Mouse (Mus musculus): Measurements from ENCODE around the gene Syt17.

Syt17 gene

DNA sequence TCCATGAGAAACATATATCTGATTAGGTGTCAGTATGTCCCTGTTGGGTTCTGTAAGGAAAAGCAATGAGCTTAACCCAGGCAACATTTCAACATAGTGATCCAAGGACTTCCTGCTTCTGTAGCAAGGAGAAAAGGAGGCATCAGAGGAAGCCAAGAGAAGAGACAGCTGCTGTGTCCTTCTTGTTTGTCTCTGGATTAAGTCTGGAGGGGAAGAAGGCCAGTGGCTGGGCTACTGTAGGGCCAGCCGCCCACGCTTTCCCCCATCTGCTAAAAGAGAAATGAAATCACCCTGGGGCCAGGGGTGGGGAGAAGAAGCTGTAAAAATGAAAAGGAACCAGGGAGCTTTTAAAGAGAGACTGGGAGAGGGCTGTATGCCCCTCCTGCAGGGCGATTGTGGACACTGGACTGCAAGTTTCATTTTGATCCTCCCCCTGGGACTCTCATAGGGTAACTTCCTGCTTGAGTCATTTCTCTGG is 30.9 kb upstream of the Syt17 start:
- H3K27me3 ChIP-seq (ENCODE audit: control insufficient read depth, insufficient read depth, low read length, poor library complexity, severe bottlenecking): no peaks in the 10 kb centered on the region
- no peak for DNase-seq (ENCODE audit: low read depth, low spot score)
- no peaks in the 10 kb centered on the region for H3K36me3 ChIP-seq (ENCODE audit: control insufficient read depth, insufficient read depth, low read length, poor library complexity, severe bottlenecking)

DNA sequence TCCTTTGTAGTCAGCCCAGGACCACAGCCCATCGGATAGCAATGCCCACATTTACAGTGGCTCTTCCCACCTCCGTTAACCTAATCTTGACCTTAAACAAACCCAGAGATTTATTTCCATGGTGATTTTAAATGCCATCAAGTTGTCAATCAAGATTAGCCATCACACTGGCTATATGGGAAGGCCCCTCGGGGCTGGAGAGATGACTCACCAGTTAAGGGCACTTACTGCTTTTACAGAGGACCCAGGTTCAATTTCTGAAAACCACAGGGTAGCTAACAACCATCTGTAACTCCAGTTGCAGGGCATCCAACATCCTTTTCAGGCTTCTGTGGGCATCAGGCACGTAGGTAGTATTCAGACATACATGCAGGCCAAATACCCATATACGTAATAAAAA is 28.4 kb upstream of the Syt17 start:
- no peaks in the 10 kb centered on the region for H3K36me3 ChIP-seq (ENCODE audit: control insufficient read depth, insufficient read depth, low read length, poor library complexity, severe bottlenecking)
- H3K27me3 ChIP-seq (ENCODE audit: control insufficient read depth, insufficient read depth, low read length, poor library complexity, severe bottlenecking): no peaks in the 10 kb centered on the region
- DNase-seq (ENCODE audit: low read depth, low spot score): no peak

DNA sequence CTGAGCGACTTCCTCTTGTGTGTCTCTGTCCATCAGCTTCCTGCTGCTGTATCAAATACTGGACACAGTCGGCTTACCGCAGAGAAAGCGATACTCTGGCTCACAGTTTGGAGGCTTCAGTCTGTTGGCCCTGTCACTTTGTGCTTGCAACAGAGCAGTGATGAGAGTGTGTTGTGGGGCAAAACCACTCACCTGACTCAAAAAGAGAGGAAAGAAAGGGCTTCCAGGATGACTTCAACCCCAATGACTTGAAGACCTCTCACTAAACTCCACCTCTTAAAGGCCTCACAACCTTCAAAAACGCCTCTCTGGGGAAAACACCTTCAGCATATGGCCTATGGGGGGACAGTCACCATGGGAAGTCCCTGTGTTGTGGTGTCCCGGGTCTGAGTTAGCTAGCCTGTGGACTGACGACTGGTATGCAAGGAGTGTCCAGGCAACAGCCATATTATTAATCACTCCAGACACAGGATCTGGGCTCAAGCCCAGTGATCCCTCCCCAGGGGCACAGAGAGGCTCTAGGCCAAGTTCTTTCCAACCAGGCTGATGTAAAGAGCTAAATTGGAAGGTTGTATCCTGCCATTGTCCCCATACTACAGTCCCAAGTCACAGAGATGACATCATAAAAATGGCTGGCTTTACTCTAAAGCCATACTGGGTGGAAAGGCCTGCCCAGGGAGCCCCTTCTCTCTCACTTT is 27.1 kb upstream of the Syt17 start:
- Histone ChIP-seq H3K36me3 (ENCODE audit: control insufficient read depth, insufficient read depth, low read length, poor library complexity, severe bottlenecking) (no peaks in the 10 kb centered on the region), H3K27me3 (ENCODE audit: control insufficient read depth, insufficient read depth, low read length, poor library complexity, severe bottlenecking) (no peaks in the 10 kb centered on the region)
- DNase-seq (ENCODE audit: low read depth, low spot score): no peak

DNA sequence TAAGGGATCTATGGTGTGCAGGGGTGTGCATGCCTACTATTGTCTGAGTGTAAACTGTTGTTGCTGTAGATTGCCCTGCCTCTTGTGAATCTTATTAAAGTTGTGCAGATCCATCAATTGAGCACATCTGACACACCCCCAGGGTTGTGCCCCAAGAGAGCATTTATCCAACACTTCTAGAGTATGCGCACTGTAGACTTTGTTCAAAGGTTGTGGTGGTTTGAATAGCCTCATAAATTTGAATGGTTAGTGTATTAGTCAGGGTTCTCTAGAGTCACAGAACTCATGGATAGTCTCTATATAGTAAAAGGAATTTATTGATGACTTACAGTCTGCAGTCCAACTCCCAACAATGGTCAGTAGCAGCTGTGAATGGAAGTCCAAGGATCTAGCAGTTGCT is 24.9 kb upstream of the Syt17 start:
- Histone ChIP-seq H3K36me3 (ENCODE audit: control insufficient read depth, insufficient read depth, low read length, poor library complexity, severe bottlenecking) (no peaks in the 10 kb centered on the region), H3K27me3 (ENCODE audit: control insufficient read depth, insufficient read depth, low read length, poor library complexity, severe bottlenecking) (no peaks in the 10 kb centered on the region)
- DNase-seq (ENCODE audit: low read depth, low spot score): no peak

DNA sequence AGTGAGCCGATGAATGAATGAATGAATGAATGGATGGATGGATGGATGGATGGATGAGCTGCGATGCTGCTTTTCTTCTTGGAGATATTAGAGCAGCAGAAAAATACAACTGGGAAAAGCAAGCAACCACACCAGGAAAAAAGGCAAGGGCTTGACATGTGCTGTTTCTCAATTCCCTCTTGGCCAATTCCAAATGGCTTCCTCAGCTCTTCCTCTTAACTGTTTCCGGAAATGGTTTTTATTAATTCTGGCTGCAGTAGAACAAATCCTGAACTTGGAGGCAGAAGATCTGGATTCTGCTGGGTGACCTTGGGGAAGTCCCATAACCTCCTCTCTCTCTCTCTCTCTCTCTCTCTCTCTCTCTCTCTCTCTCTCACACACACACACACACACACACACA is 20.0 kb upstream of the Syt17 start:
- H3K36me3 ChIP-seq (ENCODE audit: control insufficient read depth, insufficient read depth, low read length, poor library complexity, severe bottlenecking): no peaks in the 10 kb centered on the region
- no peaks in the 10 kb centered on the region for H3K27me3 ChIP-seq (ENCODE audit: control insufficient read depth, insufficient read depth, low read length, poor library complexity, severe bottlenecking)

DNA sequence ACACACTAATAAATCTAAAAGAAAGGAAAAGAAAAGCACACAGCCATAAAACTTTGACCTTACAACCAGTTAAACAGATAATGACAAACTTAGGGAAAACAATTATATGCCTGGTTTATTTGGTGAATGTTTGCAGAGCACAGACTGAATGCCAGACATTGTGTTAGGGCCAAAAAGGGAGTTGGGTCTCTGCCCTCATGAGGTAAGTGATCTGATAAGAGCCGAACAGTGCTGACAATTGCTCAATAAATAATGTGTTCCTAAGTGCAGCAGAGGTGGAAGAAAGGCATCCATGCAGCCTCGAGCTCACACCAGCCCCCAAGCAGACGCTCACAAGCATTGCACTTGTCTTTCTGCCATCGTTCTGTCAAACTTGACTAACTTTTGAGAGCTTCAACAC is 16.4 kb upstream of the Syt17 start:
- no peak for DNase-seq (ENCODE audit: low read depth, low spot score)

More for the DNA sequence above, 20.0 kb upstream of the Syt17 start:
- no peak for DNase-seq (ENCODE audit: low read depth, low spot score)

DNA sequence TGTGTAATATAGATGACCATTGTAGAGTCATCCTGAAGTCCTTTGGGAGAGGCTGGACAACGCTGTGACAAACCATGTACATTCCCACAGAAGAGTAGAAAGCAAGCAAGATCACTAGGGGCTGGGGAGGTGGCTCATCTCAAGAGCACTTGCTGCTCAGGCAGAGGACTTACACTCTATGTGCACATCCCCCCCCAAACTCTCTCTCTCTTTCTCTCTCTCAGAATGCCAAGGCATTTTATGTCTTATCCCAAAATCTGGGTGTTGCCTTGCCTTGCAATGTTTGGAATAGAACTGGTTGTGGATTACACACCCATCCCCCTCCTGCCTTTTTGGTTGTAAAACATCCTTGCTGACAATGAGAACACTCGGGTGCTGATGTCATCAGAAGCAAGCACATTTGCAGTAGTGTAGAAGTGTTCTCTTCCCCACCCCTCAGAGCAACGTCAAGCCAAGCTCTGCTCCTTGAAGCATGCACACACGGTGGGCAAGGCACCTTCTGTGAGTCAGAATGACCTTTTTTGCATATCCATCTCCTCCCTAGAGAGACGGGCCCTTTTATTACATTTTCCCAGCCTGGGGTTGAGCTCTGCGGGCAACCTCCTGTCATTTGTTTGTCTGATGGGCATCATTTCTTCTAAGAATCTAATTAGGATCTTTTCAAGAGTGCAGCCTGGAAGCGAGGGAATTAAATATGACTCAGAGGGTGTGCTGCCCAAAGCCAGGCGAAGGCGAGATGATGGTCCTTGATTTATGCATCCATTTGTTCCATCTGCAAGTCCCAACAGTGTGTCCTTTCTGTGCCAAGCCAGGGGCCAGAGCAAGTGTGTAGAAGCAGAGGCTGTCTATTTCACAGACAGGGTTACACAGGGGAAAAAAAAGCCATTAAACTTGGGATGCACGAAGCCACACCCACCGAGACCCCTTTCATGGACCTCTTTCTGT is 15.1 kb upstream of the Syt17 start:
- Histone ChIP-seq H3K36me3 (ENCODE audit: control insufficient read depth, insufficient read depth, low read length, poor library complexity, severe bottlenecking) (no peaks in the 10 kb centered on the region), H3K27me3 (ENCODE audit: control insufficient read depth, insufficient read depth, low read length, poor library complexity, severe bottlenecking) (no peaks in the 10 kb centered on the region)
- DNase-seq (ENCODE audit: low read depth, low spot score): no peak

More for the DNA sequence above, 16.4 kb upstream of the Syt17 start:
- H3K36me3 ChIP-seq (ENCODE audit: control insufficient read depth, insufficient read depth, low read length, poor library complexity, severe bottlenecking): no peaks in the 10 kb centered on the region
- no peaks in the 10 kb centered on the region for H3K27me3 ChIP-seq (ENCODE audit: control insufficient read depth, insufficient read depth, low read length, poor library complexity, severe bottlenecking)

DNA sequence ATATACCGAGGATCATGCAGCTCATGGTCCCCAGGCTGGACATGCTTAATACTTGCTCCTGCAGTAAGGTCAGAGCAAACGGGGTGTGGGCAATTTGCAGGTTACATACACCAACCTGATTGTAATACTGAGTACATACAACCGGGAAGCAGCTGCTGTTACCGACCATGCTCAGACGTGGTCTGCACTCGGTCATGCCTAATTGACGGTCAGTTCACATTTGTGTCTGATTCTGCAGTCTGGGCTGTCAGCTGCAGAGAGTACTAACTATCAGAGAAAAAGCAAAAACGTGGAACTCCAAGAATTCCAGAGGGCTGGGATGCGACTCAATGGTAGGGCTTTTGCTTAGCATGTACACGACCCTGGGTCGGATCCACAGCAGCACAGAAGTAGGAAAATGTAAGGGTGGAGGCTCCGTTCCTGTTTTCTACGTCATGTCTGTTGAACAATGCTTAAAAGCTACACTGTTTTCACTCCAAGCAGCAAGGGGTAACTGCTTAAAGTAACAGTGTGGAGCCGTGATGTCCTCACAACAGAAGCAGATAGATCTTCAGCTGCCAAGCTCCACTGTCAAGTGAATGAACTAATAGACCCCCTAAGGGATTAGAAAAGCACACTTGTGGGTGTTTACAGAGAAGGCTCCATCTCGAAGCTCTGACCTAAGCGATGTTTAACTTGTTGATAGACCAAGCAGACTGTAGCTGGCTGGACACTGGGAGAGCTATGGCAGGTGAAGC is 13.5 kb upstream of the Syt17 start:
- no peak for DNase-seq (ENCODE audit: low read depth, low spot score)
- H3K27me3 ChIP-seq (ENCODE audit: control insufficient read depth, insufficient read depth, low read length, poor library complexity, severe bottlenecking): no peaks in the 10 kb centered on the region
- H3K36me3 ChIP-seq (ENCODE audit: control insufficient read depth, insufficient read depth, low read length, poor library complexity, severe bottlenecking): no peaks in the 10 kb centered on the region

DNA sequence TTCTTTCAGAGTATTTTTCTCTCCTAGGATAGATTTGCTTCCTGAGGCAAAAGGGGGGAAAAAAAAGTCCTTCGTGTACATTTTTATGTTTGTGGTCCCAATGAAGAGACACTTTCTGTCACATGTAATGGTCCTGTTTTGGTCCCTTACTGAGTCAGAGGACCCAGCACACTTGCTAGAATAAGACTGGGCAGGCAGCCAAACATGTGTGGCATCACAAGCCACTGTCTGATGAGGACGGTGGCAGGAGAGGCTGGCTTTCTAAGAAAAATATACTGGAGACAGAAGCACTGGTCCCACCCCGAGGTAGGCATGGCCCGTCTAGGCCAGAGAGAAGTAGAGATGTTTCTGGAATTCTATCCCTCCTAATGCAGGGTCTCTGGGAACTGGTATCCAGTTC is 5.7 kb upstream of the Syt17 start:
- H3K27me3 ChIP-seq (ENCODE audit: control insufficient read depth, insufficient read depth, low read length, poor library complexity, severe bottlenecking): no peaks in the 10 kb centered on the region; the same call in 1 of the 2 replicates
- DNase-seq (ENCODE audit: low read depth, low spot score): no peak
- H3K36me3 ChIP-seq (ENCODE audit: control insufficient read depth, insufficient read depth, low read length, poor library complexity, severe bottlenecking): no peaks in the 10 kb centered on the region

DNA sequence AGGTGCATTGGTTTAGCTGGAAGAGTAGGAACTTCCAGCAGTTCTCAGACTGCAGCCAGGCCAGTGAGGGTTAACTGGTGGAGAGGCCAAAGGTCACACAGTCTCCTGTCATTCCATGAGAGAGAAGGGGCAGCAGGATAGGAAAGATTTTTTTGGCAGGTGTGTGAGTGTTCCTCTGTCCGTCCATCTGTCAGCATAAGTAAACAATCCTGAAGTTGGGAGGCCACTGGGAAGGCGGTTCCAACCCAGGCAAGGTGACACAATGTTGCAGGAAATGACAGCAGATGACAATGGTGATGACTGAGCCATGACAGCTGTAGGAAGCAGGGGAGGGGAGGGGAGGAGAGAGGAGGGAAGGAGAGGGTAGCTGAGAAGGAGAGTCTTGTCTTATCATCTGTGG is 4.9 kb upstream of the Syt17 start:
- no peak for DNase-seq (ENCODE audit: low read depth, low spot score)
- Histone ChIP-seq H3K36me3 (ENCODE audit: control insufficient read depth, insufficient read depth, low read length, poor library complexity, severe bottlenecking) (no peaks in the 10 kb centered on the region), H3K27me3 (ENCODE audit: control insufficient read depth, insufficient read depth, low read length, poor library complexity, severe bottlenecking) (no peaks in the 10 kb centered on the region; the same call in 1 of the 2 replicates)

DNA sequence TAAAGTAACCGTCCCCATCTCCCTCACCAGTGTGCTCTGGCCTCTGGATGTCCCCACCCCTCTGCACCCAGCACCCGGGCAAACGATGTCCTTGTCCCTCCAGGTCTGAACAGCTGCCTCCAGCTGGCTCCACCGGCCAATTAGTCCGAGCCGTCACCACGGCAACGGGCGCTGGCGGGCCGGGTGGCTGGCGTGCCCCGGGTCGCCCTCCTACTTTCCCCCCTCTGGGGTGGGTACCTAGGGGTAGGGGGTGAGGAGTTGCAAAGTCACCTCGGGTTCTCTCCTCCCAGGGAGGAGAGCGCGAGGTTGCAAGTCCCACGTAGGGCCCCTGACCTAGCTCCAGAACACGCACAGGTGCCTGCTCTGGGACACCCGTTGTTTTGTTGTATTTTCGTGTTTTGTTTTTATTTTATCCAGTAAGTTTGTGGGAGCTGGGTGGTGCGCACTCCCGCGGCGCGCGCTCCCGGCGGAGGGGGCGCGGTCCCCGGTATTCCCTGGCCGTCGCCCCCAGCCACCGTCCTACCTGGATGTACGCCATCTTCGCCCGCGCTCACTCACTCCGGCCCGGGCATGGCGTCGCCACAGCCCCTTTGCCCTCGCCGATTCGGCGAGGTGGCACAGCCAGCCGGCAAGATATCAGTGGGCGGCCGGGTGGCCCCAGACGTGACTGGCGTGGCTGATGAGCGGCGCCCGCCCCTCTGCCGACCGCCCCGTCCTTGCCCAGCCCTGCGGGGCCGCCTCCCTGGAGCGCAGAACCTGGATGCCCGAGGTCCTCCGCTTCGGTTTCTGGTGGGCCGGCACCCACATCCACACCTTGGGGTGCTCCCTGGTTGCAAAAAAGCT is 510 bp downstream of the Syt17 start:
- Histone ChIP-seq H3K36me3 (ENCODE audit: control insufficient read depth, insufficient read depth, low read length, poor library complexity, severe bottlenecking) (no peaks in the 10 kb centered on the region), H3K27me3 (ENCODE audit: control insufficient read depth, insufficient read depth, low read length, poor library complexity, severe bottlenecking) (peaks cover 2% of the 10 kb centered on the region)
- DNase-seq (ENCODE audit: low read depth, low spot score): no peak

DNA sequence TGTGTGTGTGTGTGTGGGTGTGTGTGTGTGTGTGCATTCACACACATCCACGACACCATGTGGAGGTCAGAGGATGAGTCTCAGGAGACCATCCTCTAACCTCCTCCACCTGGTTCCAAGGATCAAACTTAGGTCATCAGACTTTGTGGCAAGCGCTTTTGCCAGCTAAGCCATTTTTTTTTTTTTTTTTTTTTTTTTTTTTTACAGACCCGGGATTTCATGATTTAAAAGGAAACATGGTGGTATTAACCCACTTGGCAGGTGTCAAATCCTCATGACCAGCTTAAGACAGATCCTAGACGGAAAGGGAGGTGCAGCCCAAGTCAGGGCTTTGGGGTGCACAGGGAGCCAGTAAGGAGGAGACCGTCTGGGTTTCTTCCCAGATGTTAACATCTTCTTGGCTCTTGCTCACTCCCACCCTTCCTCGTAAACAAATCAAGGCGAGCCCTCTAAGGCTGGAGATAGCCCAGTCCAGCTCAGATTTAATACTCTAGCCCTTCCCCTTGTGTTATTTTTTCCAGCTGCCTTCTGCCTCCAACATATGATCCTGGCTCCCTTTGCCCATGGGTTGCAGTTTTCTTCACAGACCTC is 4.0 kb downstream of the Syt17 start:
- DNase-seq (ENCODE audit: low read depth, low spot score): no peak
- peaks cover 2% of the 10 kb centered on the region; the same call in 1 of the 2 replicates for H3K27me3 ChIP-seq (ENCODE audit: control insufficient read depth, insufficient read depth, low read length, poor library complexity, severe bottlenecking)
- no peaks in the 10 kb centered on the region for H3K36me3 ChIP-seq (ENCODE audit: control insufficient read depth, insufficient read depth, low read length, poor library complexity, severe bottlenecking)

DNA sequence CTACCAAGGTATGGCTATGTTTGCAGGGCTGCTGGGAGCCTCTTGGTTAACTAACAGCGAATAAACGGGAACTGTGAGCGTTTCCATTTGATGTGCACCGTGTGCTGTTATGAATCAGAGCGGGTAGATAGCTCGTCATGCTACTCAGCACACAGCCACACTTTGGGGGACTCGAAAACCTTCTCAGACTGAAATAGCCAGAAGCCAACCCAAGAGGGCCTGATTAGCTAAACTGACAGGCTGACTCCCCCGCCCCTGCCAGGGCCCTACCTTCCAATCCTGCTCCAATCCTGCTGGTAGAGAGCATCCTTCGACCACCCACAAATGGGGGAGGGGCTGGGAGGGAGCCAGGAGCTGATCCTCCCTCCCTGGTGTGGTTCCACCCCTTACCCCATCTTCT is 4.7 kb downstream of the Syt17 start:
- Histone ChIP-seq H3K27me3 (ENCODE audit: control insufficient read depth, insufficient read depth, low read length, poor library complexity, severe bottlenecking) (peaks cover 2% of the 10 kb centered on the region; the same call in 1 of the 2 replicates), H3K36me3 (ENCODE audit: control insufficient read depth, insufficient read depth, low read length, poor library complexity, severe bottlenecking) (no peaks in the 10 kb centered on the region)
- DNase-seq (ENCODE audit: low read depth, low spot score): no peak

DNA sequence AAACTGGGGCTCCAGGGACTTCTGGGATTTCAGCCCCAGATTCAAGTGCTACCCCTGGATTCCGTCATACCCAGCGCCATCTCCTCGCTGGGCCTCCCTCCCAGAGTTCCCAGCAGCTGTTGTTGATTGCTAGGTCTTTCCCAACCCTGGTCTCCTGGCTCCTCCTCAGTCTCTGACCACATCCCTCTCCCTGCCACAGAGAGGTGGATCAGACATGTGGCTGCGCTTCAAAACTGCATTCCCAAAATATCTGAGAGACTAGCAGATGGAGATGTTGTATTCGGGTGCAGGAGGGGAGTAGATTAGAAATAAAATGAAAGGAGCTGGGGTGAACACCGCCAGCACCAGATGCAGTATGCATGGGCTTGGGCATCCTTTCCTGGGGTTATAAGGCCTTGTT is 6.5 kb downstream of the Syt17 start:
- no peaks in the 10 kb centered on the region for H3K36me3 ChIP-seq (ENCODE audit: control insufficient read depth, insufficient read depth, low read length, poor library complexity, severe bottlenecking)
- DNase-seq (ENCODE audit: low read depth, low spot score): no peak
- H3K27me3 ChIP-seq (ENCODE audit: control insufficient read depth, insufficient read depth, low read length, poor library complexity, severe bottlenecking): no peaks in the 10 kb centered on the region
